Mouse (Mus musculus) MEL (cell line): ENCODE measurements around the gene Hsf2. TPM values are rescaled to one million over a fixed set of nuclear protein-coding genes. Genes with fewer than 3 reads are reported as not detected.

Source experiments
- DNase-seq: peaks from one replicate; pipeline ENCODE4 v3.0.0; 2011; ENCODE audit warnings: low read depth, low spot score
- H3K27ac ChIP-seq: 2 replicates; pipeline ENCODE4 v1.5.1; 2012; ENCODE audit warnings: low read depth, mild to moderate bottlenecking, control low read depth, low read length, moderate library complexity; ENCODE audit not compliant: control insufficient read depth
- H3K27me3 ChIP-seq, 2 experiments: fragments of 150-350 bp in 1 of 2; sonication (generic) in 1 of 2; 2 replicates each; pipeline ENCODE4 v1.6.1; 2012; ENCODE audit warnings: low read length in 2 of 2, mild to moderate bottlenecking in 2 of 2, improper control_type of control experiment in 1 of 2, moderate library complexity in 1 of 2; ENCODE audit not compliant: insufficient read depth in 2 of 2, control insufficient read depth in 1 of 2
- H3K36me3 ChIP-seq, 2 experiments: 2 replicates each; pipeline ENCODE4 v1.6.1; 2012 to 2014; ENCODE audit warnings: low read length in 2 of 2, improper control_type of control experiment in 1 of 2, inconsistent platforms in 1 of 2, mild to moderate bottlenecking in 1 of 2; ENCODE audit not compliant: insufficient read depth in 2 of 2, control insufficient read depth in 1 of 2
- H3K4me1 ChIP-seq, 2 experiments: fragments of 150-350 bp in 1 of 2; sonication (generic) in 1 of 2; 2 replicates each; pipeline ENCODE4 v1.6.1; 2012; ENCODE audit warnings: low read length in 2 of 2, improper control_type of control experiment in 1 of 2, mild to moderate bottlenecking in 1 of 2; ENCODE audit not compliant: insufficient read depth in 2 of 2, control insufficient read depth in 1 of 2
- H3K4me3 ChIP-seq, 2 experiments: fragments of 150-350 bp in 1 of 2; sonication (generic) in 1 of 2; 2 replicates each; pipeline ENCODE4 v1.5.1; 2012; ENCODE audit warnings: low read depth in 2 of 2, low read length in 2 of 2, mild to moderate bottlenecking in 2 of 2, moderate library complexity in 2 of 2, control low read depth in 1 of 2, improper control_type of control experiment in 1 of 2; ENCODE audit not compliant: control insufficient read depth in 1 of 2, insufficient read depth in 1 of 2
- H3K79me2 ChIP-seq: 2 replicates; pipeline ENCODE4 v1.6.1; 2012; ENCODE audit warnings: mild to moderate bottlenecking, low read length, moderate library complexity; ENCODE audit not compliant: control insufficient read depth, poor library complexity, insufficient read depth
- H3K9ac ChIP-seq: 2 replicates; pipeline ENCODE4 v1.6.1; 2012; ENCODE audit warnings: low read depth, mild to moderate bottlenecking, control low read depth, low read length, moderate library complexity; ENCODE audit not compliant: control insufficient read depth, poor library complexity, severe bottlenecking
- H3K9me3 ChIP-seq: fragments of 150-350 bp; sonication (generic); replicated peaks from 2 replicates; pipeline ENCODE4 v1.6.1; 2012; ENCODE audit warnings: mild to moderate bottlenecking, low read length, improper control_type of control experiment, moderate library complexity; ENCODE audit not compliant: insufficient read depth
- CHD1 ChIP-seq: IDR thresholded peaks from 2 replicates; pipeline ENCODE4 v1.6.1; 2012; ENCODE audit warnings: low read depth, mild to moderate bottlenecking, inconsistent platforms, low read length, improper control_type of control experiment
- ELF1 ChIP-seq: IDR thresholded peaks from 2 replicates; pipeline ENCODE4 v1.6.1; 2014; ENCODE audit warnings: low read depth, mild to moderate bottlenecking, inconsistent platforms, low read length, improper control_type of control experiment, moderate library complexity
- EP300 ChIP-seq, 2 experiments: IDR thresholded peaks; 2 replicates each; pipeline ENCODE4 v1.6.1; 2011; ENCODE audit warnings: improper control_type of control experiment in 2 of 2, low read length in 2 of 2, low read depth in 1 of 2, mild to moderate bottlenecking in 1 of 2
- GABPA ChIP-seq: IDR thresholded peaks from 2 replicates; pipeline ENCODE4 v1.6.1; 2012; ENCODE audit warnings: low read depth, mild to moderate bottlenecking, inconsistent platforms, low read length, improper control_type of control experiment, moderate library complexity
- HCFC1 ChIP-seq: IDR thresholded peaks from 2 replicates; pipeline ENCODE4 v1.6.1; 2012; ENCODE audit warnings: low read depth, mild to moderate bottlenecking, inconsistent platforms, low read length, improper control_type of control experiment, moderate library complexity
- MEF2A ChIP-seq: IDR thresholded peaks from 2 replicates; pipeline ENCODE4 v1.6.1; 2014; ENCODE audit warnings: low read depth, mild to moderate bottlenecking, inconsistent platforms, low read length, improper control_type of control experiment; ENCODE audit not compliant: poor library complexity, insufficient replicate concordance, severe bottlenecking; ENCODE audit errors: extremely low read depth
- MXI1 ChIP-seq: IDR thresholded peaks from 2 replicates; pipeline ENCODE4 v1.6.1; 2011; ENCODE audit warnings: mild to moderate bottlenecking, low read depth, low read length, improper control_type of control experiment
- MYB ChIP-seq: IDR thresholded peaks from 2 replicates; pipeline ENCODE4 v1.6.1; 2011; ENCODE audit warnings: mild to moderate bottlenecking, low read depth, low read length, improper control_type of control experiment
- NELFE ChIP-seq: IDR thresholded peaks from 2 replicates; pipeline ENCODE4 v1.6.1; 2011; ENCODE audit warnings: low read depth, low read length, improper control_type of control experiment
- POLR2AphosphoS2 ChIP-seq: IDR thresholded peaks from 2 replicates; pipeline ENCODE4 v1.6.1; 2011; ENCODE audit warnings: low read length, improper control_type of control experiment
- POLR2AphosphoS5 ChIP-seq: IDR thresholded peaks from 2 replicates; pipeline ENCODE4 v1.6.1; 2012; ENCODE audit warnings: low read depth, borderline replicate concordance, mild to moderate bottlenecking, inconsistent platforms, low read length, moderate library complexity, mixed read lengths
- RAD21 ChIP-seq: IDR thresholded peaks from 2 replicates; pipeline ENCODE4 v1.6.1; 2011; ENCODE audit warnings: mild to moderate bottlenecking, low read depth, low read length, improper control_type of control experiment
- RCOR1 ChIP-seq: IDR thresholded peaks from 2 replicates; pipeline ENCODE4 v1.6.1; 2012; ENCODE audit warnings: low read depth, mild to moderate bottlenecking, inconsistent platforms, low read length, improper control_type of control experiment
- SIN3A ChIP-seq: IDR thresholded peaks from 2 replicates; pipeline ENCODE4 v1.6.1; 2012; ENCODE audit warnings: low read length, improper control_type of control experiment, inconsistent platforms
- TBP ChIP-seq: IDR thresholded peaks from 2 replicates; pipeline ENCODE4 v1.8.0; 2011; ENCODE audit warnings: low read depth, low read length, improper control_type of control experiment
- USF2 ChIP-seq, 2 experiments: IDR thresholded peaks; 2 replicates each; pipeline ENCODE4 v1.6.1; 2011 to 2012; ENCODE audit warnings: improper control_type of control experiment in 2 of 2, low read length in 2 of 2, borderline replicate concordance in 1 of 2, inconsistent platforms in 1 of 2, low read depth in 1 of 2, mild to moderate bottlenecking in 1 of 2; ENCODE audit not compliant: insufficient read depth in 1 of 2
- ZC3H11A ChIP-seq: IDR thresholded peaks from 2 replicates; pipeline ENCODE4 v1.6.1; 2012; ENCODE audit warnings: low read depth, mild to moderate bottlenecking, inconsistent platforms, low read length, improper control_type of control experiment
- ZNF384 ChIP-seq: IDR thresholded peaks from 2 replicates; pipeline ENCODE4 v1.6.1; 2012; ENCODE audit warnings: low read depth, mild to moderate bottlenecking, inconsistent platforms, low read length, improper control_type of control experiment
- polyA plus RNA-seq, 2 experiments: library from polyadenylated mRNA; stranded (reverse) in 1 of 2; unstranded in 1 of 2; fragments of >175 nt in 1 of 2; fragments of >200 nt in 1 of 2; gene quantifications; 2 replicates each; pipeline versions ENCODE4 v1.2.1 to v1.2.4; 2012; ENCODE audit warnings: low replicate concordance in 2 of 2, low read depth in 1 of 2; ENCODE audit not compliant: insufficient read length in 2 of 2, insufficient read depth in 1 of 2, missing spikeins in 1 of 2
- total RNA-seq: library from RNA; depleted of rRNA; stranded (reverse); fragments of 300-350 nt; gene quantifications from 2 replicates; pipeline ENCODE4 v1.2.3, GENCODE M21; 2012

The Hsf2 gene
- total and polyA plus RNA-seq, 3 experiments, result 4.5 to 6.1 TPM; not detected in 1

- TF ChIP-seq USF2 (IDR thresholded peaks at IDR 0.05; ENCODE audit: borderline replicate concordance in 1 of 2, insufficient read depth in 1 of 2, low read depth in 1 of 2, low read length in 2 of 2), result 0 out of 4 replicates have a peak, but pooled peaks of 1 of the 2 experiments have one; percentile 40
- TF ChIP-seq POLR2AphosphoS2, result no peak
- TF ChIP-seq TBP, result peak; percentile 67
Observed at GRCm38 (mm10) chr10:57485908-57486541, at the start of gene Hsf2 (continued).

GRCm38 (mm10) chr10:57437898-57438297 is 48.3 kb upstream of the Hsf2 start:
- Histone ChIP-seq H3K27ac (no peak overlapping the region), H3K9ac (no peak overlapping the region), H3K27me3 (no peaks in the 10 kb centered on the region), H3K36me3 (no peaks in the 10 kb centered on the region), H3K4me1 (no peaks in the 10 kb centered on the region), H3K79me2 (no peaks in the 10 kb centered on the region), H3K9me3 (no peaks in the 10 kb centered on the region), H3K4me3 (no peak overlapping the region)
- no peak for DNase-seq
- TF ChIP-seq GABPA, result no peak
- no peak for TF ChIP-seq MEF2A
- no peak for TF ChIP-seq USF2 (IDR thresholded peaks at IDR 0.05; ENCODE audit: borderline replicate concordance in 1 of 2, insufficient read depth in 1 of 2, low read depth in 1 of 2, low read length in 2 of 2)
- TF ChIP-seq MYB, result no peak
- TF ChIP-seq RAD21, result no peak
- TF ChIP-seq MXI1, result no peak
- TF ChIP-seq RCOR1, result no peak
- no peak for TF ChIP-seq HCFC1
- no peak for TF ChIP-seq CHD1
- TF ChIP-seq POLR2AphosphoS5, result no peak
- TF ChIP-seq ELF1, result no peak
- no peak for TF ChIP-seq SIN3A
- TF ChIP-seq NELFE, result no peak
- no peak for TF ChIP-seq EP300 (IDR thresholded peaks at IDR 0.05; ENCODE audit: low read depth in 1 of 2, low read length in 2 of 2)
- no peak for TF ChIP-seq ZNF384

GRCm38 (mm10) chr10:57441049-57441448 is 45.1 kb upstream of the Hsf2 start:
- no peaks in the 10 kb centered on the region for H3K9me3 ChIP-seq
- H3K36me3 ChIP-seq, result no peaks in the 10 kb centered on the region
- DNase-seq, result no peak
- no peaks in the 10 kb centered on the region for H3K4me1 ChIP-seq
- TF ChIP-seq ZC3H11A, result no peak
- TF ChIP-seq, all 39 proteins: peak for 0
- no peaks in the 10 kb centered on the region; a peak in 1 of 4 replicates for H3K27me3 ChIP-seq
- H3K27ac ChIP-seq, result no peak overlapping the region
- no peak overlapping the region for H3K4me3 ChIP-seq
- H3K9ac ChIP-seq, result no peak overlapping the region
- H3K79me2 ChIP-seq, result no peaks in the 10 kb centered on the region
